Mouse (Mus musculus) forebrain, embryonic 14.5 days (tissue): ENCODE data around the gene Elmsan1. TPM values are rescaled to one million over a fixed set of nuclear protein-coding genes. Genes with fewer than 3 reads are reported as not detected.

Experiments
- ATAC-seq: fragments of 200-750 bp; cut with Nextera tagmentation; 2 replicates; pipeline ENCODE4 v1.8.0; 2017; ENCODE audit warnings: mild to moderate bottlenecking, moderate library complexity
- DNase-seq: peaks from one replicate; pipeline ENCODE4 v3.0.0-alpha.2; 2015; ENCODE audit warnings: low spot score
- H3K27ac ChIP-seq: fragments of 300-500 bp; sonication (generic); 2 replicates; pipeline ENCODE4 v1.5.1; 2014; ENCODE audit warnings: low read depth, mild to moderate bottlenecking, control low read depth, low read length, moderate library complexity
- H3K27me3 ChIP-seq: fragments of 300-500 bp; sonication (generic); replicated peaks from 2 replicates; pipeline ENCODE4 v1.6.1; 2014; ENCODE audit warnings: low read length, control low read depth, mixed read lengths; ENCODE audit not compliant: control insufficient read depth, insufficient read depth
- H3K36me3 ChIP-seq: fragments of 300-500 bp; sonication (generic); 2 replicates; pipeline ENCODE4 v1.6.1; 2014; ENCODE audit warnings: low read length, control low read depth; ENCODE audit not compliant: control insufficient read depth, insufficient read depth
- H3K4me1 ChIP-seq: fragments of 300-500 bp; sonication (generic); 2 replicates; pipeline ENCODE4 v1.6.1; 2014; ENCODE audit warnings: antibody characterized with exemption, low read length, control low read depth; ENCODE audit not compliant: control insufficient read depth, insufficient read depth
- H3K4me2 ChIP-seq: fragments of 300-500 bp; sonication (generic); 2 replicates; pipeline ENCODE4 v1.6.1; 2014; ENCODE audit warnings: mild to moderate bottlenecking, control low read depth, low read length
- H3K4me3 ChIP-seq: fragments of 300-500 bp; sonication (generic); 2 replicates; pipeline ENCODE4 v1.5.1; 2014; ENCODE audit warnings: low read depth, low read length, control low read depth
- H3K9ac ChIP-seq: fragments of 300-500 bp; sonication (generic); 2 replicates; pipeline ENCODE4 v1.6.1; 2014; ENCODE audit warnings: mild to moderate bottlenecking, low read length, control low read depth, moderate library complexity
- H3K9me3 ChIP-seq: fragments of 300-500 bp; sonication (generic); replicated peaks from 2 replicates; pipeline ENCODE4 v1.6.1; 2016; ENCODE audit warnings: low read length, control low read depth, mixed read lengths; ENCODE audit not compliant: control insufficient read depth
- WGBS: fragments of 180-500 bp; shearing (Covaris S2); extraction: QIAGEN DNeasy Blood & Tissue Kit; methylation state at CpG from one replicate; pipeline ENCODE4 v1.1.7; 2014; 5-methylcytosine and 5-hydroxymethylcytosine counted together
- polyA plus RNA-seq: library from polyadenylated mRNA; unstranded; fragments of >200 nt; fragmentation: Nextera tagmentation; extraction: Ambion mirVana; gene quantifications from 2 replicates; pipeline ENCODE4 v1.2.1, GENCODE M21; 2014

Gene Elmsan1
- polyA plus RNA-seq, 1 experiment from 2014 or later, result 3.2 TPM

DNA sequence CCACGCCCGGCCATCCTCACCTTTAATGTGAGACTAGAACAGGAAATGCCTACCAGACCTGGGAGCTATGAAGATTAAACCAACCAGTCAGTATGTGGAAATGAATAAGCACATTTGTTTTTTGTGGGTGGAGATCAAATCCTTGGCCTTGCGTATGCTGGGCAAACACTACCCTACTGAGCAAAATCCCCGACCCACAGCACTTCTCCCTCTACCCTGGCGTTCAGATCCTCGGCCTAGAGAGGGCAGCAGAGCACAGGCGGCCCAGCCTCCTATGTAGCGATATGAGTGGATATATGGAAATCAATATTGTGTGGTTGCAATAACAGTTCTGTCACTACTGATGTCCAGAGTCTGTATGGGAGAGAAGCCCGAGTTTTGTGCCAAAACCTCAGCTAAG, 55.5 kb downstream of the Elmsan1 start:
- DNase-seq, result no peak
- no peaks in the 10 kb centered on the region for H3K9me3 ChIP-seq
- no peak overlapping the region for H3K27ac ChIP-seq
- no peak overlapping the region for H3K9ac ChIP-seq
- no peak overlapping the region for H3K4me2 ChIP-seq
- ATAC-seq, result no peak
- no peaks in the 10 kb centered on the region for H3K27me3 ChIP-seq
- WGBS, result 89% methylated on average over 9 of the region's 9 CpGs
- no peak overlapping the region for H3K4me3 ChIP-seq
- H3K4me1 ChIP-seq, result no peaks in the 10 kb centered on the region
- peaks cover 28% of the 10 kb centered on the region for H3K36me3 ChIP-seq

DNA sequence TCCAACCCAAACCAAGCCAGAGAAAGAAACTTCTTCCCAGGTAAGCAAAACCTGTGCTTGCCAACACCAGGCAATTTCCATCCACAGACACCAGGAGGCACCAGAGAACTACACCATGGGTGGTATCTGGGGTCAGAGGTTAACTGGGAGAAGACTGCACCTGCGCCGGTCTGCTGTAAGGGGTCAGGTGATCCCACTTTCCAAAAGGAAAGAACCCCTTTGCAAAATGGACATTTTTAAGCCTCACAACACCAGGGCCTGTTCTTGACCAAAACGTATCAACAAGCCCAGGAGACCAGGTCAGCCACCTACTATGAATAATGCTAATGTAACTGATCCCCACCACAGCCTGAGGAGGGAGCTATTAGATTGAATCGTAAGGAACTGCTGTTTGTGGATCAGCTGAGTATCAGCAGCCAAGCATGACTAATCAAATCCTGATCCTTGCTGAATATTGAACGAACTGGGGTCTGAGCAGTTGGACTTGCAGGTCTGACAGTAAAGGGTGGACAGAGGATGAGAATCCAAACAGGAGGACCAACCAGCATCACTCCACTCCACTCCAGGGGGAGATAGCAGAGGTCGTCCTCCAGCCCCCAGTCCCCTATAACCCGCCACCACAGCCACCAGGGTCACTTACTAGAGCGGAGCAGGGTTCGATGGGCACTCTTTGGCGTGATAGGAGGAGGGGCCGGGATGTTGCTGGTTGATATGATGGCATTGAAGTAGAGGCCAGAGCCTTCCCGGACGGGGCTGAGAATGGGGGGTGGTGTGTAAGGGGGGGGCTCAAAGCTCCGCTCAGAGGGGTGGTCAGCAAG, 56.9 kb downstream of the Elmsan1 start:
- Histone ChIP-seq H3K27me3 (no peaks in the 10 kb centered on the region), H3K4me2 (no peak overlapping the region), H3K4me1 (no peaks in the 10 kb centered on the region), H3K36me3 (peaks cover 37% of the 10 kb centered on the region), H3K4me3 (no peak overlapping the region), H3K9ac (no peak overlapping the region), H3K27ac (no peak overlapping the region), H3K9me3 (no peaks in the 10 kb centered on the region)
- no peak; the same call in 1 of the 2 replicates for ATAC-seq
- DNase-seq, result peak; percentile 50
- 73% methylated on average over 14 of the region's 14 CpGs for WGBS

- Histone ChIP-seq H3K4me2 (no peak overlapping the region), H3K9ac (no peak overlapping the region), H3K36me3 (peaks cover 44% of the 10 kb centered on the region), H3K27me3 (no peaks in the 10 kb centered on the region), H3K27ac (no peak overlapping the region), H3K4me1 (no peaks in the 10 kb centered on the region), H3K4me3 (no peak overlapping the region), H3K9me3 (no peaks in the 10 kb centered on the region)
- WGBS, result 77% methylated on average over 8 of the region's 8 CpGs
- no peak for DNase-seq
- ATAC-seq, result no peak
Observed at GRCm38 (mm10) chr12:84161116-84161515, 57.6 kb downstream of the Elmsan1 start.

DNA sequence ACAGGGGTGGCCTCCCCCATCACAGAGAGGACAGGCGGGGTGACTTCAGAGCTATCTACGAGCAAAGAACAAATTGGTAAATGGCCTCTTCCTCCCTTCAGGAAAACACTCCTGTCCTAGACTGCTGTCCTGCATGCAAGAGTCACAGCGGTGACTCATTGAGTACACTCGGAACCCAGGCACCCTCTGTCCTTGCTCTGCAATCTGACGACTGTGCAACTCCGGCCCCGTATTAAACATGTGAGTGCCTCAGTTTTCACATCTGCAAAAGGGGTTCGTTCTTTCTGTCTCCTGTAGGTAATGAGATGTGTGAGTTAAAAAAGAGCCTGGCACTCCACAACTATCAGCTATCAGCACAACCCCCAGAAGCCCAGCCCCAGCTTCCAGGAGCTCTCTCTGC, 58.2 kb downstream of the Elmsan1 start:
- Histone ChIP-seq H3K9ac (no peak overlapping the region), H3K4me1 (no peaks in the 10 kb centered on the region), H3K4me2 (no peak overlapping the region), H3K27me3 (no peaks in the 10 kb centered on the region), H3K36me3 (peaks cover 49% of the 10 kb centered on the region), H3K9me3 (no peaks in the 10 kb centered on the region), H3K27ac (no peak overlapping the region), H3K4me3 (no peak overlapping the region)
- WGBS, result 98% methylated on average over 8 of the region's 8 CpGs
- ATAC-seq (no peak), DNase-seq (no peak)

DNA sequence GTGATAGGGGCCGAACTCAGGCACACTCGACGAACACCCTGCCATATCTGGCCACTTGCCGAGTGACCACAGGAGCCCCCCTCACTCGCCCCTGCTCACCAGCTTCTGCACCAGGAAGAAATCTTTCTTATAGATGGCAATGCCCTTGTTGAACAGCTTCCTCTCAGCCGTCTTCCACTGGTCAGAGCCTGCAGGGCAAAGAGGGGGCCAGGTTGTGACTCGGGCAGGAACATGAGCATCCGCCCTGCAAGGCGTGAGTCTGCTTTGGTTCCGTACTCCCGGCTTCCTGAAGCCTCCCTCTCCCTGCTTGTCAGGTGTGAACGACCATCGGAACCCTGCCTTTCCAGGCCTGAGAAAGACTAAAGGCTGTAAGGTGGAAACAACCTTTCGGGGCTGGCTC, 60.5 kb downstream of the Elmsan1 start:
- Histone ChIP-seq H3K4me1 (no peaks in the 10 kb centered on the region), H3K9ac (no peak overlapping the region), H3K4me3 (no peak overlapping the region), H3K9me3 (no peaks in the 10 kb centered on the region), H3K27me3 (no peaks in the 10 kb centered on the region), H3K36me3 (peaks cover 66% of the 10 kb centered on the region), H3K27ac (no peak overlapping the region), H3K4me2 (no peak overlapping the region)
- WGBS, result 91% methylated on average over 14 of the region's 14 CpGs
- ATAC-seq (no peak), DNase-seq (no peak)

DNA sequence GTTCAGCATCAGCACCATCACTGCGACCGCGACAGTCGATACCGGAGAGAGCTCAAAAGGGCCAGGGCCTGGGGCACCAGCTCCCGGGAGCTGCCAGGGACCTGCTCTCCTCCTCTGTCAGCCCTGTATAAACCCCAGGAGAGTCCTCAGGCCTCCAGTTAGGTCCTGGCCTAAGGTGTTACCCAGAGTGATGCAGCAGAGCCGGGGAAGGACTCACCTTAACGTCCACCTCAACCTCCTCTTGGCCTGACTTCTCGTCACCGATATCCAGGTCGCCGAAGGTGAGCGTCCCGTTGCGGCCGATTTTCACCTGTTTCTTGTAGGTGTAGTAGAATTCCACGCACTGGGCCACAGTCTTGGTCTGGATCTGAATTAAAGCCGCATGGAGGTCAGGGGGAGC, 62.5 kb downstream of the Elmsan1 start:
- peaks cover 81% of the 10 kb centered on the region for H3K36me3 ChIP-seq
- no peaks in the 10 kb centered on the region for H3K9me3 ChIP-seq
- WGBS, result 94% methylated on average over 18 of the region's 18 CpGs
- no peak overlapping the region for H3K4me2 ChIP-seq
- H3K27me3 ChIP-seq, result no peaks in the 10 kb centered on the region
- DNase-seq (no peak), ATAC-seq (no peak)
- no peak overlapping the region for H3K9ac ChIP-seq
- H3K27ac ChIP-seq, result no peak overlapping the region
- H3K4me3 ChIP-seq, result no peak overlapping the region
- H3K4me1 ChIP-seq, result no peaks in the 10 kb centered on the region

DNA sequence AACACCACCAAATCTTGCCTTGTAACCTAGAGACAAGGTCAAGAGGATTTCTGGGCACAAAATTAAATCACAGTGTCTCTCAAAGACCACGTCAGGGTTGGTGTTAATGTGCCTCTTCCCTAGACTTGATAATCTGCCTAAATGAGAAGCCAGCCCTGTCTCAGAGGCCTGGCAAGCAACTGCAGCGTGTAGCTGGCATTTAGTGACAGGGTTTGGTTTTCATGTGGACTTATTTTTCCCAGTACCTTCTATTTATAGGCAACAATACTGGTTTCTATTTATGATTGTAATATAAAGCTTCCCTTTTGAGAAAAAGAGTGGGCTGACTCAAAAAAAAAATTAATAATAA, 63.2 kb downstream of the Elmsan1 start:
- H3K27ac ChIP-seq, result no peak overlapping the region
- no peaks in the 10 kb centered on the region for H3K27me3 ChIP-seq
- H3K9me3 ChIP-seq, result no peaks in the 10 kb centered on the region
- DNase-seq, result no peak
- ATAC-seq, result no peak
- no peak overlapping the region for H3K4me3 ChIP-seq
- H3K4me1 ChIP-seq, result no peaks in the 10 kb centered on the region
- H3K36me3 ChIP-seq, result peaks cover 86% of the 10 kb centered on the region
- no peak overlapping the region for H3K9ac ChIP-seq
- WGBS, result 91% methylated on average over 2 of the region's 2 CpGs
- H3K4me2 ChIP-seq, result no peak overlapping the region

DNA sequence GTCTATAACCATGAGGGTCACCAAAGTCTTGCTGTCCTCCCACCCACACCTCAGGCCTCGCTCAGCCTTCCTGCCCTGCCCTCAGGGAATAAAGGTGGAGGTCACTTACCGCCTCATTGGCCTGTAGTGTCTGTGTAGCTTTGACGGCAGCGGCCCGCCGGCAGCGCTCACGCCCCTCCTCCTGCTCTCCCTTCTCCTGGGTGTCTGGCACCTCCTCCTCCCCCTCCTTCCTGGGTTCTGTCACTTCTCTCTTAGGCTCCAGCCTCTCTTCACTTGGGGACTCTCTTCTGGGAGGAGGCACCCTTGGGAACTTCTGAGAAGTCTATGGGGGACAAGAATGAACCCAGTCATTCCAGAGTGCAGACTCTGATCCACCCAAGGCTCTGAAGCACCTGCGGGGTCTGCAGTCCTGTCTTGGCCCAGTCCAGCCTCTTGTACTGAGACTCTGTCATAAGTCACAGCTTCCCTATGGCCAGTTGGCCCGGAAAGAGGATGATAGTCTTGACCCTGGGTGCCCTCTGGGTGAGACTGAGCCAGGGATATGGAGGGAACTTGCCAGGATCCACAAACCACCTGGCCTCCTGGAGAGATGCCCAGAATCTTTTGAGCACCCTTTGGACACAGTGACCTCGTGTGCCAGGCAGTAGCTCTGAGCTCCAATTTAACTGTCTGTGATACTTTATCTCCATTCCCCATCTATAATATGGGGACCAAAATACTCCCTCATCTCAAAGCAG, 63.7 kb downstream of the Elmsan1 start:
- Histone ChIP-seq H3K27me3 (no peaks in the 10 kb centered on the region), H3K9me3 (no peaks in the 10 kb centered on the region), H3K4me1 (no peaks in the 10 kb centered on the region), H3K4me2 (no peak overlapping the region), H3K36me3 (peaks cover 81% of the 10 kb centered on the region), H3K27ac (no peak overlapping the region), H3K9ac (no peak overlapping the region), H3K4me3 (no peak overlapping the region)
- WGBS, result 84% methylated on average over 11 of the region's 11 CpGs
- no peak for DNase-seq
- no peak for ATAC-seq

DNA sequence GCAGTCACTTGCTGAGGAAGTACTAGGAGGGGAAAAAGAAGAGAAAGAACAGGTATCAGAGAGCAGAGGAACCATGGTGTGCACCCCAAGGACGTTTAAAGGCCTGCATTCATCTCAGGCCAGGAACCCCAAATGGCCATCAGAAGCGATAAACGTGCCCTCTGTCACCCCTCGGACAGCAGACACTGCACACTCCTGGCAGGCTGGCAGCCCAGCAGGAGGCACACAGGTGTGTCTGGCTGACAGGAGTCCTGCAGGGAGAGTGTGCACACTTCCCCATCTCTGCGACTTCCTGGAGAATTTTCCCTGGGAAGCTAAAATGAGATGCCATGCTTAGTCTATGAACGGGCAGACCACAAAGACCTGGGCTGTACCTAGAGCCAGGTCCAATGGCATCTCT, 65.3 kb downstream of the Elmsan1 start:
- Histone ChIP-seq H3K4me3 (no peak overlapping the region), H3K27ac (no peak overlapping the region), H3K9ac (no peak overlapping the region), H3K9me3 (no peaks in the 10 kb centered on the region), H3K36me3 (peaks cover 65% of the 10 kb centered on the region), H3K4me1 (peaks cover 4% of the 10 kb centered on the region; the same call in 1 of the 2 replicates), H3K4me2 (no peak overlapping the region), H3K27me3 (no peaks in the 10 kb centered on the region)
- 86% methylated on average over 6 of the region's 6 CpGs for WGBS
- ATAC-seq (no peak), DNase-seq (no peak)
